Mouse (Mus musculus): ENCODE results near the gene Tceal3. TPM values are rescaled to one million over a fixed set of nuclear protein-coding genes. Genes with fewer than 3 reads are reported as not detected.
"Not testable (repeated sequence)": the region's sequence is repeated elsewhere in the genome, so short reads cannot be mapped to it uniquely, and the experiment has no call there.

Tceal3 gene
- 7.2 and 9.0 TPM in 2 replicates for polyA plus RNA-seq (2015; fragmentation: Nextera tagmentation; extraction: Ambion mirVana)

GRCm38 (mm10) chrX:136590199-136590896 is at the start of gene Tceal3:
Tceal3 (plus strand) TSS chrX:136590842.
- WGBS: 54% methylated on average over 12 of the region's 12 CpGs
- Histone ChIP-seq H3K27ac (ENCODE audit: low read length) (no peak within 1 kb of the TSS), H3K9me3 (ENCODE audit: low read length) (no peaks in the 10 kb centered on the region), H3K4me1 (ENCODE audit: insufficient read depth, low read length) (no peaks in the 10 kb centered on the region), H3K9ac (replicated peaks; ENCODE audit: low read length) (no peak within 1 kb of the TSS), H3K4me2 (replicated peaks; ENCODE audit: low read depth, low read length) (no peak within 1 kb of the TSS), H3K27me3 (ENCODE audit: insufficient read depth, low read length) (0 out of 2 replicates have a peak, but pooled peaks cover 3% of the 10 kb centered on the region), H3K4me3 (ENCODE audit: low read length) (no peak within 1 kb of the TSS), H3K36me3 (ENCODE audit: insufficient read depth, low read length) (no peaks in the 10 kb centered on the region)
- no peak for ATAC-seq (ENCODE audit: low FRiP score, low TSS enrichment)

DNA sequence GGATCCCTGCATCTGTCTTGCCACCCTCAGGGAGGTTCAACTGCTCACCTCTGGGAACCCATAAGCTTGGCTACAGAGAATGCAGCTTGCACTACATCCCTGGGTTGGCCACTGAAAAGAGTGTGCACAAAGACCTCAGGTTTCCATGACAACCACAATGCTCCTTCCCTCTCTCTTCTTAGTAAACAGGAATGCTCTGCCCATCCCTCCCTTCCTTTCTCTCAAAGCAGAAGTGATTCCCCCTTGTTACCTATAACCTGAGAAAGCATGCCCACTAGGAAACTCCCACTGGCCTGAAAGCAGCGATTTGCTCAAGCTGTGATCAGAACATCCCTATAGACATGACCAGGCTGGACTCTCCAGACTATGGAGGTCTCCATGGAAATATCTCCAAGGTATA is 46.7 kb upstream of the Tceal3 start, which contains the start of gene Kir3dl2:
Gene Kir3dl2, minus strand, starts transcription at position 101 of the 400 bp plus-strand sequence.
- H3K4me1 ChIP-seq (ENCODE audit: insufficient read depth, low read length); H3K36me3 ChIP-seq (ENCODE audit: insufficient read depth, low read length); H3K27ac ChIP-seq (ENCODE audit: low read length); H3K9me3 ChIP-seq (ENCODE audit: low read length); H3K4me3 ChIP-seq (ENCODE audit: low read length); ATAC-seq (ENCODE audit: low FRiP score, low TSS enrichment); H3K4me2 ChIP-seq (replicated peaks; ENCODE audit: low read depth, low read length); H3K27me3 ChIP-seq (ENCODE audit: insufficient read depth, low read length); H3K9ac ChIP-seq (replicated peaks; ENCODE audit: low read length): not testable (repeated sequence)
- 80% methylated on average over 1 of the region's 1 CpGs for WGBS

- not testable (repeated sequence) for H3K9me3 ChIP-seq (ENCODE audit: low read length); H3K4me3 ChIP-seq (ENCODE audit: low read length); H3K27me3 ChIP-seq (ENCODE audit: insufficient read depth, low read length); H3K36me3 ChIP-seq (ENCODE audit: insufficient read depth, low read length); ATAC-seq (ENCODE audit: low FRiP score, low TSS enrichment); H3K4me1 ChIP-seq (ENCODE audit: insufficient read depth, low read length); H3K27ac ChIP-seq (ENCODE audit: low read length); H3K4me2 ChIP-seq (replicated peaks; ENCODE audit: low read depth, low read length); H3K9ac ChIP-seq (replicated peaks; ENCODE audit: low read length)
- 90% methylated on average over 9 of the region's 9 CpGs for WGBS
Observed at GRCm38 (mm10) chrX:136569094-136569493, 21.5 kb upstream of the Tceal3 start.

DNA sequence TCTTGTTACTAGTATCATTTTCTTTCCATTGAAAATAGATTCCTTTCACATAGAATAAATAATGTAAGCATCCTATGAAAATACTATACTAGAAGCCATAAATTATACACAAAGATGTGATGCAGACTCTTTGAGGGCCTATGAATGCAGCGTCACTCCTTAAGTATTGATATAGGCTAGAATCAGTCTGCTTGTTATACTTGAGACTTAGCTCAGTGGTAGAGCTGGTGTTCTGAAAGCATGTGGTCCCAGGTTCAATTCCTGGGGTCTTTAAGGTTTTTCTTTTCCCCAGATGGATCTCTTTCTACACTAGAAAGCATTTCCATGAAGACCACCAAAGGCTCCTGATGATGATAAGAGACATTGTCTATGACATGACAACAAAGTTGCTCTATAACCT is 6.0 kb upstream of the Tceal3 start:
- ATAC-seq (ENCODE audit: low FRiP score, low TSS enrichment): no peak
- no peaks in the 10 kb centered on the region for H3K4me1 ChIP-seq (ENCODE audit: insufficient read depth, low read length)
- no peaks in the 10 kb centered on the region; the same call in 1 of the 2 replicates for H3K27me3 ChIP-seq (ENCODE audit: insufficient read depth, low read length)
- H3K4me3 ChIP-seq (ENCODE audit: low read length): no peak overlapping the region
- no peak overlapping the region for H3K27ac ChIP-seq (ENCODE audit: low read length)
- no peak overlapping the region for H3K9ac ChIP-seq (replicated peaks; ENCODE audit: low read length)
- H3K36me3 ChIP-seq (ENCODE audit: insufficient read depth, low read length): no peaks in the 10 kb centered on the region
- 95% methylated on average over 1 of the region's 1 CpGs for WGBS
- H3K4me2 ChIP-seq (replicated peaks; ENCODE audit: low read depth, low read length): no peak overlapping the region
- H3K9me3 ChIP-seq (ENCODE audit: low read length): no peaks in the 10 kb centered on the region

- no peaks in the 10 kb centered on the region for H3K9me3 ChIP-seq (ENCODE audit: low read length)
- no peak overlapping the region for H3K9ac ChIP-seq (replicated peaks; ENCODE audit: low read length)
- no peak for ATAC-seq (ENCODE audit: low FRiP score, low TSS enrichment)
- 0 out of 2 replicates have a peak, but pooled peaks cover 3% of the 10 kb centered on the region for H3K27me3 ChIP-seq (ENCODE audit: insufficient read depth, low read length)
- no peak overlapping the region for H3K27ac ChIP-seq (ENCODE audit: low read length)
- 7% methylated on average over 2 of the region's 2 CpGs for WGBS
- H3K4me3 ChIP-seq (ENCODE audit: low read length): no peak overlapping the region
- no peaks in the 10 kb centered on the region for H3K4me1 ChIP-seq (ENCODE audit: insufficient read depth, low read length)
- no peak overlapping the region for H3K4me2 ChIP-seq (replicated peaks; ENCODE audit: low read depth, low read length)
- no peaks in the 10 kb centered on the region for H3K36me3 ChIP-seq (ENCODE audit: insufficient read depth, low read length)
Observed at GRCm38 (mm10) chrX:136590897-136591257, 235 bp downstream of the Tceal3 start.

DNA sequence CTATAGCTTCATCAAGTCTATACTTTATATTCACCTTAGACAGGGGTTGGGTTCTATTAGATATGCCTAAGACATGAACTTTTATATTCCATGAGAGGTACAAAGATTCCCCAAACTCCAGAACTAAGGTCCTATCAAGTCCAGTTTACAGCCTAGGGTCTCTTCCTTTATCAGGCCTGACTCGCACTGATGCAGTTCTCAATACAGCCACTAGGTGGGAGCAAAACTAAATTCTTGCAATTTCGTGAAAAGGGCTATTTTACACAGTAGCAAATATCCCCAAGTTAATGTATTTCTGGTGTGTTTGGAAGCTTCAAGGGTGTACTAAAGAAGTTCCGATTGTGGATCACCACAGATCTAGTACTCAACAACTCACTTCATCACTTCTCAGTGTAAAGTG is 8.8 kb downstream of the Tceal3 start:
- Histone ChIP-seq H3K9ac (replicated peaks; ENCODE audit: low read length) (no peak overlapping the region), H3K36me3 (ENCODE audit: insufficient read depth, low read length) (no peaks in the 10 kb centered on the region), H3K4me3 (ENCODE audit: low read length) (no peak overlapping the region), H3K9me3 (ENCODE audit: low read length) (no peaks in the 10 kb centered on the region), H3K4me1 (ENCODE audit: insufficient read depth, low read length) (no peaks in the 10 kb centered on the region), H3K4me2 (replicated peaks; ENCODE audit: low read depth, low read length) (no peak overlapping the region), H3K27me3 (ENCODE audit: insufficient read depth, low read length) (no peaks in the 10 kb centered on the region), H3K27ac (ENCODE audit: low read length) (no peak overlapping the region)
- WGBS: 24% methylated on average over 3 of the region's 3 CpGs
- no peak for ATAC-seq (ENCODE audit: low FRiP score, low TSS enrichment)

DNA sequence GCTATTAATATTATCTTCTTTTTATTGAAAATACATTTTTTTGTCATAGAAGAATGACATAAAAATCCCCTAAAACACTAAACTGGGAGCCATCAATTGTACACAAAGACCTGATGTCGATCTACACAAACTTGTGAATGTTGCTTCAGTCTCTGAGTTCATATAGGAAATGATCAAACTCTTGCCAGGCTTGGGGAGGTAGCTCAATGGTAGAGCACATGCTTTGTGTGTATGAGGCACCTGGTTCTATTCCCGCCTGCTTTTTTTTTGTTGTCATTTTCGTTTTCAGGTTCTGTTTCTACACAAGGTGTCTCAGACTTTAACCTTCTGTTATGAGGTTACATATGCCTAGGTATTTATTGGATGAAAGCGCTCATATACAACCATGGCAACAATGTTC is 16.3 kb downstream of the Tceal3 start:
- H3K4me2 ChIP-seq (replicated peaks; ENCODE audit: low read depth, low read length): no peak overlapping the region
- H3K36me3 ChIP-seq (ENCODE audit: insufficient read depth, low read length): no peaks in the 10 kb centered on the region
- no peak overlapping the region for H3K4me3 ChIP-seq (ENCODE audit: low read length)
- H3K4me1 ChIP-seq (ENCODE audit: insufficient read depth, low read length): no peaks in the 10 kb centered on the region
- 90% methylated on average over 4 of the region's 4 CpGs for WGBS
- H3K9me3 ChIP-seq (ENCODE audit: low read length): no peaks in the 10 kb centered on the region
- peaks cover 6% of the 10 kb centered on the region; the same call in 1 of the 2 replicates for H3K27me3 ChIP-seq (ENCODE audit: insufficient read depth, low read length)
- no peak for ATAC-seq (ENCODE audit: low FRiP score, low TSS enrichment)
- no peak overlapping the region for H3K27ac ChIP-seq (ENCODE audit: low read length)
- no peak overlapping the region for H3K9ac ChIP-seq (replicated peaks; ENCODE audit: low read length)

- H3K4me3 ChIP-seq (ENCODE audit: low read length): no peak overlapping the region
- no peaks in the 10 kb centered on the region for H3K4me1 ChIP-seq (ENCODE audit: insufficient read depth, low read length)
- no peak overlapping the region for H3K27ac ChIP-seq (ENCODE audit: low read length)
- no peaks in the 10 kb centered on the region for H3K36me3 ChIP-seq (ENCODE audit: insufficient read depth, low read length)
- H3K9ac ChIP-seq (replicated peaks; ENCODE audit: low read length): no peak overlapping the region
- ATAC-seq (ENCODE audit: low FRiP score, low TSS enrichment): no peak
- H3K4me2 ChIP-seq (replicated peaks; ENCODE audit: low read depth, low read length): no peak overlapping the region
- H3K27me3 ChIP-seq (ENCODE audit: insufficient read depth, low read length): peaks cover 6% of the 10 kb centered on the region; the same call in 1 of the 2 replicates
- WGBS: 81% methylated on average over 3 of the region's 3 CpGs
- no peaks in the 10 kb centered on the region for H3K9me3 ChIP-seq (ENCODE audit: low read length)
Observed at GRCm38 (mm10) chrX:136607395-136607794, 16.8 kb downstream of the Tceal3 start.

- Histone ChIP-seq H3K27ac (ENCODE audit: low read length) (no peak overlapping the region), H3K9me3 (ENCODE audit: low read length) (no peaks in the 10 kb centered on the region), H3K4me1 (ENCODE audit: insufficient read depth, low read length) (no peaks in the 10 kb centered on the region), H3K4me2 (replicated peaks; ENCODE audit: low read depth, low read length) (no peak overlapping the region), H3K9ac (replicated peaks; ENCODE audit: low read length) (no peak overlapping the region), H3K36me3 (ENCODE audit: insufficient read depth, low read length) (no peaks in the 10 kb centered on the region), H3K4me3 (ENCODE audit: low read length) (no peak overlapping the region), H3K27me3 (ENCODE audit: insufficient read depth, low read length) (peaks cover 6% of the 10 kb centered on the region; the same call in 1 of the 2 replicates)
- 61% methylated on average over 3 of the region's 3 CpGs for WGBS
- ATAC-seq (ENCODE audit: low FRiP score, low TSS enrichment): no peak
Observed at GRCm38 (mm10) chrX:136611346-136611745, 20.7 kb downstream of the Tceal3 start.

DNA sequence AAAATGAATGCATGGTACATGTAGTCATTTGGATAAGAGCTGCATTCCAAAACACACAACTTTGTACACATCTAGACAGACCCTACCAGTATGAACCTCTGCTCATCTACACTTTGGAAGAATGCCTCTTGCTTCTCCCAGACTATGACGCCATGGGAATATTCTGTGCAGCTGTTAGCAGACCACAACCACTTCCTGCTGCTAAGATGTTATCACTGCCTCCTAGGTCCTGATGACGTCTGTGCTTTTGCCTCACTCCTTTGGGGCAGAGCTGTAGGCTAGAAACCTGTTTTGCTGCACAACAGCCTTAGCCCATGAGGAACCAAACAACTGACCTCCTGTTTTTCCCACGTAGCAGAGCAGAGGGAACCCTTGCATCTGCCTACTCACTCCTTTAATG is 25.2 kb downstream of the Tceal3 start:
- not testable (repeated sequence) for H3K36me3 ChIP-seq (ENCODE audit: insufficient read depth, low read length); ATAC-seq (ENCODE audit: low FRiP score, low TSS enrichment); H3K4me3 ChIP-seq (ENCODE audit: low read length); H3K9me3 ChIP-seq (ENCODE audit: low read length); H3K4me2 ChIP-seq (replicated peaks; ENCODE audit: low read depth, low read length); H3K9ac ChIP-seq (replicated peaks; ENCODE audit: low read length); H3K4me1 ChIP-seq (ENCODE audit: insufficient read depth, low read length); H3K27me3 ChIP-seq (ENCODE audit: insufficient read depth, low read length); H3K27ac ChIP-seq (ENCODE audit: low read length)
- 48% methylated on average over 3 of the region's 3 CpGs for WGBS
